Mouse (Mus musculus) lung, adult 2 months (tissue): ENCODE measurements around the gene Olfr1513. TPM values are rescaled to one million over a fixed set of nuclear protein-coding genes. Genes with fewer than 3 reads are reported as not detected.
"Not testable (repeated sequence)": the region's sequence is repeated elsewhere in the genome, so short reads cannot be mapped to it uniquely, and the experiment has no call there.

ENCODE experiments used
- DNase-seq: peaks from one replicate; pipeline ENCODE4 v3.0.0; 2022
- H3K4me1 ChIP-seq: fragments of 200-500 bp; 2 replicates; pipeline ENCODE4 v1.6.1; 2011; ENCODE audit warnings: low read length; ENCODE audit not compliant: control insufficient read depth, insufficient read depth
- H3K4me3 ChIP-seq: fragments of 200-500 bp; replicated peaks from 2 replicates; pipeline ENCODE3; 2011; ENCODE audit warnings: low read depth, mild to moderate bottlenecking, control low read depth, low read length; ENCODE audit errors: extremely low read depth
- CTCF ChIP-seq: fragments of 200-500 bp; IDR thresholded peaks from 2 replicates; pipeline ENCODE4 v1.5.1; 2011; ENCODE audit warnings: mild to moderate bottlenecking, low read length, control low read depth; ENCODE audit not compliant: insufficient read depth
- POLR2A ChIP-seq: fragments of 200-500 bp; IDR thresholded peaks from 2 replicates; pipeline ENCODE4 v1.6.1; 2011; ENCODE audit warnings: low read depth, mild to moderate bottlenecking, control low read depth, low read length, borderline replicate concordance; ENCODE audit errors: extremely low read depth
- WGBS: fragments of 180-500 bp; shearing (Covaris S2); methylation state at CpG from one replicate; pipeline ENCODE4 v1.1.7; 2018; 5-methylcytosine and 5-hydroxymethylcytosine counted together
- polyA plus RNA-seq: library from polyadenylated mRNA; depleted of rRNA; stranded (reverse); fragments of >200 nt; gene quantifications from 2 replicates; pipeline ENCODE4 v1.2.3, GENCODE M21; 2012; rRNA removed

Olfr1513 gene
- polyA plus RNA-seq, 1 experiment: not detected

DNA sequence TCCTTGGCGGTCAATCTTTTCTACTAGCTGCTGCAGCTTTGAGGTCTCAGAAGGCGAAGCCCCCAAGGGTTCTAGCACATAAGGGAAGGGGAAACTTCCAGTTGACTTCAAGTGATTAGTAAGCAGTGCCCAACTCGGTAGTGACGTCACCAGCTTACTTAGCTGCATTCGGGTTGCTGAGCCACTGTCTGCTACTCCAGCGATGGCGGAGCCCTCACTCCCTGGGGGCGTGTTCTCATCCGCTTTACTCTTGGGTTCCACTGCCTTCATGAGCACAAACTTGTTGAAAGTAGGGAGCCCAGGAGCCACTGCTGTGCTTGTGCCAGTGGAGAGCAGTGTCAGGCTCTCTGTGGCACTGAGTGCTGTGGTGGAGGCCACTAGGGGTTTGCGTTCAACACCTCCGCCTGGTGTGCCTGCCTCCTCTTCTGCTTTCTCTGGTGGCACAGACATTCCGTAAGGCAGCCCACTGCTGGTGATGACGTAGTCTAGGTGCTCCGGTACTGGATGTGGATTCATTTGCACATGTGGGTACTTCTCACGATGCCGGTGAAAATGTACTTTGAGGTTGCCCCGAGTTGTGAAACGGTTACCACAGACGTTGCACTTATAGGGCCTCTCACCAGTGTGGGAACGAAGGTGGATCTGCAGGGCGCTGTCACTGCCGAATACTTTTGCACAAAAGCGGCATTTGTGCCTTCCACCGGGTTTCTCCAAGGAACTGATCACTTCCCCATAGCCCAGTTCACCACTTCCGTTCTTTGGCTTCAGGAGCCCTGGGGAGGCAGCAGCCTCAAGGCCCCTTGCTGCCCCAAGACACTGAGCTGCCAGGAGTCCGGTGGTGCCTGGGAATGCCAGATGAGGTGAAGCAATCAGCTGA, 42.0 kb downstream of the Olfr1513 start:
- H3K4me3 ChIP-seq: no peak overlapping the region
- WGBS: 83% methylated on average over 26 of the region's 26 CpGs
- no peak for DNase-seq
- TF ChIP-seq CTCF (no peak), POLR2A (no peak)
- peaks cover 2% of the 10 kb centered on the region; the same call in 1 of the 2 replicates for H3K4me1 ChIP-seq

DNA sequence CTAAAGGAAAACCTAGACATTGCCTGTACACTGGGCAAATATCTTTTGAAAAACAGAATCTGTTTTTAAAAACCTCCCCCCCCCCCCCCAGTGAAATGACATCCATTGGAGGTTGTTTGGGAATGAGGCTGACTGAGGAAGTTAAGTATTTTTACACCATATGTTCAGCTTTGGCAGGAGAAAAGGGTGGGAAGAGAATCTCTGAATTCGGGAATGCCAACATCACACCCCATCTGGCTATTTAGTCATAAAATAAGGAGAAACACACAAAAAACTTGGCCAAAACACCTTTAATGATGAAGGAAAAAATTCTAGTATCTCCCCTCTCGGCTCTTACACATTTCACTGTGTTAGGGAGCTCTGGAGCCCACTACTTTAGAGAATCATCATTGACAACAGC, 45.3 kb downstream of the Olfr1513 start:
- no peak overlapping the region for H3K4me3 ChIP-seq
- TF ChIP-seq POLR2A (no peak), CTCF (no peak)
- 84% methylated on average over 2 of the region's 2 CpGs for WGBS
- DNase-seq: no peak
- peaks cover 2% of the 10 kb centered on the region; the same call in 1 of the 2 replicates for H3K4me1 ChIP-seq

GRCm38 (mm10) chr14:52310343-52310742, 45.9 kb downstream of the Olfr1513 start:
- not testable (repeated sequence) for H3K4me3 ChIP-seq, DNase-seq, H3K4me1 ChIP-seq
- WGBS: 90% methylated on average over 6 of the region's 6 CpGs

GRCm38 (mm10) chr14:52306100-52306499, 50.1 kb downstream of the Olfr1513 start:
- peaks cover 3% of the 10 kb centered on the region for H3K4me1 ChIP-seq
- 99% methylated on average over 2 of the region's 2 CpGs for WGBS
- TF ChIP-seq POLR2A (no peak), CTCF (no peak)
- DNase-seq: no peak
- H3K4me3 ChIP-seq: no peak overlapping the region

GRCm38 (mm10) chr14:52304644-52305271, 51.5 kb downstream of the Olfr1513 start, which contains the start of gene Mettl3:
Gene Mettl3 (minus strand): TSS chr14:52305128.
- TF ChIP-seq POLR2A: peak; percentile 15; the same call in 1 of the 2 replicates
- TF ChIP-seq CTCF: no peak
- Histone ChIP-seq H3K4me1 (peaks cover 3% of the 10 kb centered on the region), H3K4me3 (peak within 1 kb of the TSS; percentile 84)
- DNase-seq: peak; percentile 87
- under 1% methylated on average over 46 of the region's 46 CpGs for WGBS

DNA sequence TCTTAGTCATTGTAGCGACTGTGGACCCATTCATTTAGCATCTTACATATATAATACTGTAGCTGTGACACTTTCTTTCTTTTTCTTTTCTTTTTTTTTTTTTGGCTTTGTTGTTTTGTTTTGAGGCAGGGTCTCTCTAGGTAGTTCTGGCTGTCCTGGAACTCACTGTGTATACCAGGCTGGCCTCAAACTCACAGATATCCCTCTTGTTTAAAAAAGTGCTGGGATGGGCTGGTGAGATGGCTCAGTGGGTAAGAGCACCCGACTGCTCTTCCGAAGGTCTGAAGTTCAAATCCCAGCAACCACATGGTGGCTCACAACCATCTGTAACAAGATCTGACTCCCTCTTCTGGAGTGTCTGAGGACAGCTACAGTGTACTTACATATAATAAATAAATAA, 52.7 kb downstream of the Olfr1513 start:
- WGBS: 88% methylated on average over 3 of the region's 3 CpGs
- H3K4me1 ChIP-seq, H3K4me3 ChIP-seq, DNase-seq: not testable (repeated sequence)

Other genes starting within 250 kb of the Olfr1513 start
- gene Rpgrip1, start 245.7 kb downstream of the Olfr1513 start, polyA plus RNA-seq: 2.5 TPM in 2 replicates
- gene Supt16, start 159.0 kb downstream of the Olfr1513 start, polyA plus RNA-seq: 5.8 and 10.8 TPM in 2 replicates
- gene Chd8, start 98.6 kb downstream of the Olfr1513 start, polyA plus RNA-seq: 23.6 and 32.9 TPM in 2 replicates
- 23.0 and 32.0 TPM in 2 replicates for gene Tox4, start 77.3 kb downstream of the Olfr1513 start, polyA plus RNA-seq
- 7.7 and 13.0 TPM in 2 replicates for gene Rab2b, start 76.9 kb downstream of the Olfr1513 start, polyA plus RNA-seq
- 20.3 and 22.7 TPM in 2 replicates for gene Mettl3, start 51.3 kb downstream of the Olfr1513 start, polyA plus RNA-seq
- gene Sall2, start 27.6 kb downstream of the Olfr1513 start, polyA plus RNA-seq: 6.3 and 8.1 TPM in 2 replicates
- not detected in 2 replicates for gene Olfr1512, start 22.8 kb upstream of the Olfr1513 start, polyA plus RNA-seq
- gene Olfr1511, start 41.0 kb upstream of the Olfr1513 start, polyA plus RNA-seq: not detected in 2 replicates
- not detected in 2 replicates for gene Olfr1510, start 58.0 kb upstream of the Olfr1513 start, polyA plus RNA-seq
- gene Olfr1509, start 86.6 kb upstream of the Olfr1513 start, polyA plus RNA-seq: not detected in 2 replicates
- not detected in 2 replicates for gene Olfr1508, start 111.1 kb upstream of the Olfr1513 start, polyA plus RNA-seq
- not detected in 2 replicates for gene Olfr1507, start 139.3 kb upstream of the Olfr1513 start, polyA plus RNA-seq